Mouse (Mus musculus) heart, postnatal 14 days (tissue): ENCODE measurements at regions not wholly inside any gene's neighbourhood (a gene's known extent, or its start where the extent isn't known, plus 50 kb on each side); places are given as distances from the start of the nearest gene placed in this dataset.
A peak's percentile ranks its signal among the peaks of the same experiment; 100 is the strongest.

ENCODE experiments used
- DNase-seq, 2 experiments: peaks; one replicate each; pipeline ENCODE4 v3.0.0; 2021 to 2022
- intact Hi-C: fragments of 180-260 bp; cut with DNase I; formaldehyde crosslinking; loops from one replicate; pipeline ENCODE4 v1.15.1; 2025

DNA sequence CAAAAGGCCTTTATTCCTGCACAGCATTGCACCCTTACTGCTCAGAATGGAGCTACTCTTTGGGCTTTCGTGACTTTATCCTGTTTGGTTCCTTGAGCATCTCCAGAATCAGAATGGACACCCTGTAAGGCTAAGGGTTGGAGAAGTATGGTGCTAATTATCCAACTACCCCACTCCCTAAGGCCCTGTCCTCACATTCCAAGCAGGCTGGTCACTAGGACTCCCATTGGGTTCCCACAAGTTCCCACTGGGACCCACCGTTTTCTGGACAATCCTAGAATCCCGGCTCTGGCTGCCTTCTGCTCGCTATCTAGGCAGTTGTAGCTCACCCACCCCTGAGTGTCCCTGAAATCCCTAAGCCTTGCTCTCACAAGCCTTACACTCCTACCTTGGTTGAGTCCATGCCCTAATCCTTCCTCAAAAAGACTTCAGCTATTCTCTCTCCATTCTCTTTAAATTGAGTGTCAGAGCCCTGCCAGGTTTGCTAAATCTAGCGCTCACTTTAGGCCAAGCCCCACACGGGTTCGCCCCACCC, 146.1 kb downstream of the Efcab1 start:
- peak in 1 of 2 experiments; percentile 4 for DNase-seq
- intact Hi-C loops, result loop anchor here (2.0 to 5.0 kb wide), 2 partner anchors 60 to 346 kb away; no protein-coding TSS in a partner anchor

- intact Hi-C loops, result loop anchor here (2.0 to 5.0 kb wide), 2 partner anchors 59 to 346 kb away; no protein-coding TSS in a partner anchor
- DNase-seq, result peak; percentile 71 to 78
Observed at GRCm38 (mm10) chr16:15052924-15053793, 146.8 kb downstream of the Efcab1 start.

DNA sequence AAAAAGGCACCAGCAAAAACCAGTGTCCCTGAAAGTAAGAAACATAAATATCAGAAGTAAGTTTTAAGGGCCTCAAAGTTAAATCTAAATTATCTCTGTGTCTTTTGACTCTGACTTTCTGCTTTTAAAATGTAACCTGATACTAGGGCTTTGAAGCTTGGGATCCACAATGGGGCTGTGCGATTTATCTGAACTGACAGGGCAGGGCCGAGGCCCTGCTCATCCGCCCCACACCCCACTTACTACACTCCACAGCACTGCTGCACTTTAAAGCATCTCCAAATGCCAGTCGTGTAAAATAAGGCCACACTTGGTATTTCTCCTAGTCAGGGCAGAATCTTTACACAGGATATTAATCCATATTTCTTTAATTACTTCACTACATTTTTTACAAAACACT, 147.4 kb downstream of the Efcab1 start:
- intact Hi-C loops, result loop anchor here (2.0 to 5.0 kb wide), 2 partner anchors 58 to 347 kb away; no protein-coding TSS in a partner anchor
- peak in 1 of 2 experiments; percentile 5 for DNase-seq

- intact Hi-C loops, result loop anchor here (5.0 kb wide), 1 partner anchor 58 kb away; no protein-coding TSS in a partner anchor
- DNase-seq, result peak; percentile 6 to 17
Observed at GRCm38 (mm10) chr16:15054306-15055001, 148.0 kb downstream of the Efcab1 start.

- DNase-seq, result peak in 1 of 2 experiments; percentile 13
- intact Hi-C loops, result no loop called here
Observed at GRCm38 (mm10) chr16:15055697-15056096, 149.3 kb downstream of the Efcab1 start.

GRCm38 (mm10) chr16:15070485-15070960, 164.1 kb downstream of the Efcab1 start:
- DNase-seq, result no peak
- intact Hi-C loops, result no loop called here

DNA sequence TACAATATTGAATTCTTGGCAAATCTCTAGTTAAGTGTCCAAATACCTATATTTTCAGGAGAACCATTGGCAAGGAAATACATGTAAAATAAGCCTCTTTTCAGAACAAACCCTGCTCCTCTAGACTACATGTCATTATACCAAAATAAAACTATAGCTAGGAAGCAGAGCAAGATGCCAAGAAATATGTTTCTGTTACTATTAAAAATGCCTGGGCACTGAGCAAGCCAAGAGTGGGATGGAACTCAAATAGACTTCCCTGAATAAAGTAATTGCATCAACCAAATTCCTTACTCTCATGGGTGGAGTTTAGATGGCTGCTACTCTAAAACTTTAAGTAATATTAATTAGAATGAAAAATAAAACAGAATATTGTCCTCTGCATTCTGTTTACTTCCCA, 168.0 kb downstream of the Efcab1 start:
- intact Hi-C loops, result no loop called here

DNA sequence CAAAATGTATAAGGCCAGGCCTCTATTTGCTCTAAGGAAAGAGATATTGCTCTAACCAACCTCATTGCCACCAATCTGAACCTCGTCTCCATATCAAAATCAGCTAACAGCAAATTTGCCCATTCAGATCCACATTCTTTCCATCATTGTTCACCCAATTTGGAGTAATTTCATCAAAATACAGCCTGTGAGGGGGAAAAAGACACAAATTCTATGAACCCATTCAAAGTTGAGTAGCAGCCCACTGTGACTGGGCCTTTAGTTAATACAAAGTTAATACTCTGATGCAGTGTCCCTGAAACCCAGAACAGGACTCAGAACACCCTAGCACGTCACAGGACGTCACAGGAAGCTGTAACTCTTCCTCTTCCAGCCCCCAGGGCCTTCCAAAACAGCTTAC, 177.3 kb downstream of the Efcab1 start:
- DNase-seq, result no peak
- intact Hi-C loops, result no loop called here

More for the DNA sequence above, 168.0 kb downstream of the Efcab1 start:
- no peak for DNase-seq

DNA sequence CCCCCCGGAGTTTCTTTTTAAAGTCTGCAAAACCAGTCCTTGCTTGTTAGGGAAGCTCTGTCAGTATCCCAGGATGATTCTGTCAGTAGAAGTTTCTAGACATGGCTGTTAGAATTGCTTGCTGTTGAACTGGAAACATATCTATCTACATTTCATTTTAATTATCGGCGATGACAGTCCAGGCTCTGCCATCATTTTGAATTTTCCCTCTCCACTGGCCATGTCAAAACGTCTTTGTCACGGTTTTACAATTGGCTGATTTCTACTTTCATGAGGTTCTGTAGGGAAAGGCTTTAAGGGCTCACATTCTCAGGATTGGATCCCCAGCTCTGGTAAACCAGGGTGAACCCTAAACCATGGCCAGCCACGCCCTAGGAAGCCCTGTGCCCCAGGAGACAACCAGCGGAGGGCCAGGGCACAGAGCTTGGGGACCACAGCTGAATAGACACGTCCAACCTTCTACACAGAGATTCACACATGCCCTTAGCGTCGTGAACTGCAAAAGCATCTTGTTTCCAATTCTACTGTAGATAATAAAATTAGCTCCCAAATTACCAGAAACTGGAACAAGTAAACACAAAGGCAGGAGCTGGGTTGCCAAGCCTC, 177.8 kb downstream of the Efcab1 start:
- intact Hi-C loops, result no loop called here
- peak in 1 of 2 experiments; percentile 3 for DNase-seq

DNA sequence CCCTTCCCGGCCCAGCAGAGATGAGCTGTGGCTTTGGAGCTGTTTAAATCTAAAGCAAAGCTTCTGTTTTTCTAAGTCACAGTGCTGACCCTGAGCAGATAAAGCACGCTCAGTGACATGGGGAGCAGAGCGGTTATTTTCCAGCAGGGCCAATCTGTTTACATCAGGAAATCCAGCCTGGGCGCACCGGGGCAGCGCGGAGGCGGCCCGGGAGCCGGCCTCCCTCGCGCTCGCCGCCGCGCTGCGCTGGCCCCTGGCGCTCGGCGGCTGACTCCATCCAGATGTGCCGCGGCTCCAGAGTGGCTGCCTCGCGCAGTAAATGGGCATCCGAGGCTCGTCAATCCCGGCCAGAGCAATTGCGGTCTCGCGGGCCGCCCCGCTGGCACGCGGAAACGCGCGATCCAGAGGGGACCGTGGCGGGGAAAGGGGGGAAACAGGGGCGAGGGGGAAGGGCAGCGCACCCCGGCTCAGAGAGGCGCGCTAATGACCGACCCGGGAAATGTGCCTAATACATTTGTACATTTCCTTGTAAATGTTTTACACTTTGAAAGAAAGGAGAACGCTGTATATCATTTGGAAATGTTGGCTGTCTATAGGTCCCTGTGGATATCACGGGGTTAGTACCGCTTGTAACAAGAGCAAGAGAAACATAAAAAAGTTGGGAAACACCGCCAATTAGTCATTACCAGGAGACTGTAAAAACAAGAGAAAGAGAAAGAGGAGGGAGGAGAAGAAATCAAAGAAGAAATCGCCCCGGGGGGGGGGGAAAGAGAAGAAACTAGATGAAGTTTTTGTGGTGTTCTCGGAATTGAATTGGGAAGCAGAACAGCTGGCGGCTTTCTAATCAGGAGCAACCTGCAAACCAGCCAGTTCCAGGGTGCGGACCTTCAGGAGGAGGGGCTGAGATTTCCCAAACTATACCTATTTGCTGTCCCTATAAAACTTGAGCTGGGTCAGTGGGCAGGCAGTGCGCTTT, 178.6 kb downstream of the Efcab1 start:
- intact Hi-C loops, result no loop called here
- peak; percentile 59 to 62 for DNase-seq

DNA sequence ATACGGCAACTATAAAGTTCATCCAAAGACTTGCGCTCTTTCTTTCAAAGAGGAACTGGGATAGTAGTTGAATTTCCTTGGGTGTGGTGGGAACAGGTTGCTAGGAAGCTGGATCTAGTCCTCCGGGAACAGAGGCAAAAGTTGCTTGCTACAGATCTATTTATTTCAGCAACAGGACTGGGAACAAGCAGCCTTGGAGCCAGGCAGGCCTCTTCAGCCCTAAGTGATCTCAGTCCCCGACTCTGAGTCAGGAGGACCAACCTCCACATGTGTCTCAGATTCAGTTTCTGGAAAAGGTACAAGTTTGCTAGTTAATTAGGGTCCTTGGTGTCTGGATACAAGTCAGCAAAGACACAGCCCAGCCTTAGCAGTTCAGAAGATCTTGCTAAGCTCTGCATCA, 180.2 kb downstream of the Efcab1 start:
- intact Hi-C loops, result no loop called here
- no peak for DNase-seq

- intact Hi-C loops, result no loop called here
- no peak for DNase-seq
Observed at GRCm38 (mm10) chr16:15103938-15104337, 197.5 kb downstream of the Efcab1 start.

GRCm38 (mm10) chr16:15107234-15107633, 200.8 kb downstream of the Efcab1 start:
- DNase-seq, result no peak
- intact Hi-C loops, result no loop called here

DNA sequence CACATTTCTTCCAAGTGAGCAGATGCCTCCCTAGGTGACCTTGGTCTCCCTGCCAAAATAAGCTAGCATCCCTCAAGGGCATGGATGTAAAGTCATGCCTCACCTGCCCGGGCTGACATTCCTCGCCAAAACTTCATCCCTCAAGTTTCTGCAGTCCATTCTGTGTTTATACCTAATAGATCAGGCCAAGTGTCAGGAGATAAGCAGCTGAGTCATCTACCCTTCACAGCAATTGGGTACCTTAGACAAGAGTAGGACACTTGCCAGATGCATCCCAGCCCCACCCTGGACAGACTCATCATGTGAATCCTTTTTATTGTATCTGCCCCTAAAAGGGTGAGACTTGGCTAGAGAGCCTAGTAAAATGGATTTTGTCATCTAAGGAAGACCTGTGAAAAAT, 204.1 kb upstream of the Gm21897 start:
- intact Hi-C loops, result loop anchor here (5.0 kb wide), 1 partner anchor 61 kb away; no protein-coding TSS in a partner anchor
- DNase-seq, result no peak

GRCm38 (mm10) chr16:15113989-15114556, 203.2 kb upstream of the Gm21897 start:
- intact Hi-C loops, result loop anchor here (5.0 kb wide), 1 partner anchor 62 kb away; no protein-coding TSS in a partner anchor
- DNase-seq, result no peak

- no peak for DNase-seq
- intact Hi-C loops, result loop anchor here (5.0 kb wide), 2 partner anchors 62 to 183 kb away; no protein-coding TSS in a partner anchor
Observed at GRCm38 (mm10) chr16:15114574-15115230, 202.6 kb upstream of the Gm21897 start.

GRCm38 (mm10) chr16:15115386-15115785, 201.9 kb upstream of the Gm21897 start:
- intact Hi-C loops, result loop anchor here (5.0 kb wide), 1 partner anchor 182 kb away; no protein-coding TSS in a partner anchor
- DNase-seq, result no peak

GRCm38 (mm10) chr16:15119799-15120198, 197.5 kb upstream of the Gm21897 start:
- intact Hi-C loops, result loop anchor here (2.0 to 5.0 kb wide), 2 partner anchors 178 to 419 kb away; no protein-coding TSS in a partner anchor
- DNase-seq, result peak; percentile 16 to 55
